Mouse (Mus musculus) retina, adult 2 months (tissue): ENCODE results near the gene Tfb1m.
A peak's percentile ranks its signal among the peaks of the same experiment; 100 is the strongest.

Source experiments
- DNase-seq: peaks from one replicate; pipeline ENCODE4 v3.0.0-alpha.2; 2012; ENCODE audit warnings: low read depth, low spot score

Gene Tfb1m

DNA sequence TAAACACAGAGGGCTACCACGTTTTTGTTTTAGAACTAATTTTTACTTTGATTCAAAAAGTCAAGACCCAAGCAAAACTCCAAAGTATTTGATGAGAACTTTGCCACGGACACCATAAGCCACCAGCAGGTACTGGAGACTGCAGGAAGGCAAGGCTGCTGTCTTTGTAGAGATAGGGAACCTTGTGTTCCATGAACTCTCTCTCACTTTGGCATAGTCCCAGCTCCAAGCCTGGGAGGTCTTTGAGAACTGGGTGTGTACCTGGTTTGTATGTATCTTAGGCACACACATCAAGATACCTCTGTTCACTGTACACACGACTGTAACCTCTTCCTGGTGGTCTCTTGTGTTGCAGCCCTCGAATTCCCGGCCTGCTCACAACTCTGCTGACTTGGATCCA is 43.3 kb downstream of the Tfb1m start:
- no peak for DNase-seq

- DNase-seq, result peak; percentile 3
Observed at GRCm38 (mm10) chr17:3509841-3510240, 47.7 kb downstream of the Tfb1m start.

- DNase-seq, result no peak
Observed at GRCm38 (mm10) chr17:3506508-3506907, 51.1 kb downstream of the Tfb1m start.

- DNase-seq, result no peak
Observed at GRCm38 (mm10) chr17:3505711-3506110, 51.9 kb downstream of the Tfb1m start.

- DNase-seq, result no peak
Observed at GRCm38 (mm10) chr17:3500936-3501335, 56.6 kb downstream of the Tfb1m start.

DNA sequence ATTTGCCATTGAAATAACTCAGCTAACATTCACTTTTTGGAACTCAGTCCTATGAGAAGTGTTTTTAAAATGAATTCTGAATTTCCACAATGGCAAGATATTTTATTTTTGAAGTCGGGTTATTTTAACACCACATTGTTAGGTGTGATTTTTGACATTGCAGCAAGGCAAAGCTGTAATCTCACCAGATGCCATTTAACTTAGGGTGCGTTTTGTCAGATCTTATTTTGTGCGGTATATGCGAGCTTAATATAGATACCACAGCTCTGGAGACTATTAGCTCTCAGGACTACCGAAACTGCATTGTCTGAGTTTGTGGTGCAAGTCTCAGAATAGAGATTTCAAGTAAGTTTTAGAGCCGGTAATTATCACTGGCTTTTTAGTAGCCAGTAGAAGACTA is 57.5 kb downstream of the Tfb1m start:
- no peak for DNase-seq

DNA sequence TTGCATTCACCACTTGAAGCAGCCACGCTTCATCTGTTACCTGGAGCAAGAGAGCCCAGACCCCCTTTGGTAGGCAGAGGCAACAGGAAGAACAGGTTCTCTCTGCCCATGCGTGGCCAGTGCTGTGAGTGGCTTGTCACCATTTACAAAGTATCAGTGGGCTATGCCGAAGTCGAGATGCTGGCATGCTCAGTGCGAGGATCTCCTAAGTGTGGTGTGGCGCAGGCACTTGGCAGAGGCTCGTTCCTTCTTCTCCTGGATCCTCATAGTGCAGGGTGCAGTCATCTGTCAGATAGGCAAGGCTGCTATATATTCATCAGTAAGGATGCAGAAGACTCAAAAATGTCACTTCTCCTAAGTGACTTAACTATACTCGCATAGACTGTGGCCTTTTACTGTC is 58.1 kb downstream of the Tfb1m start:
- no peak for DNase-seq

DNA sequence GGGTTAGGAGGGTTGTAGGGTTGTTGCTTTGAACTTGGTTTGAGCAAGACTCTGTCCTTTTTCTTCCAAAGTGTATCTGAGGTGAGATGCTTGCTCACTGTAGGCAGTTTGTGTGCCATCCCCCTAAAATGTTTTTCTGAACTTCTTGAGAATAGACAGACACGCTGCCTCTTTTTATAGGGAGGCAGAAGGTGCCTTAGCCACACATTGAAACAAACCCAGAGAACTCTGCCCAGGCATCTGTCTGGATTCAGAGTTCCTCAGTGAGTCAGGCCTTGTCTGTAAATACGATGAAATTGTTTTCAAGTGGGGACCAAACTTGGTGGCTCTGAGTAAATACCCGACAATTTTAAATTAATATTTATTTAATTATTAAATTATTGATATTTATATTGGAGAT is 59.0 kb downstream of the Tfb1m start:
- no peak for DNase-seq

DNA sequence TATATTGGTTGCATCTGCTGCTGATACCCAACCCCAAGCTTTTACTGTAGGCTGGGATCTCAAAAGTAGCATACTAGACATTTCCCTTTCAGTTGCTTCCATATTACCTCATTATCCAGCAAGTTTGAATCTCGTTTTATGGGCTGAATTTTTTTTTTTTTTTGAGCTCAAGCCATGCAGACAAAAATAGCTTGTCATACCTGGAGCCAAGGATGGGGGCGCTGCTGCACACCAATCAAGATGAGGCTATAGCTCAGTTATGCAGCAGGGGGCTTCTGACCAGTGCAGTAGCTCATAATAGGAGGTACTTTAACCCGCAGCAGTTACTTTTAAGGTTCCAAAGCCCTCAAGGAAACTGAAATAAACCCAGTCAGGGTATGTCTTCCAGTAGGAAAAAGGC is 59.5 kb downstream of the Tfb1m start:
- DNase-seq, result no peak

- DNase-seq, result no peak
Observed at GRCm38 (mm10) chr17:3496080-3496479, 61.5 kb downstream of the Tfb1m start.

DNA sequence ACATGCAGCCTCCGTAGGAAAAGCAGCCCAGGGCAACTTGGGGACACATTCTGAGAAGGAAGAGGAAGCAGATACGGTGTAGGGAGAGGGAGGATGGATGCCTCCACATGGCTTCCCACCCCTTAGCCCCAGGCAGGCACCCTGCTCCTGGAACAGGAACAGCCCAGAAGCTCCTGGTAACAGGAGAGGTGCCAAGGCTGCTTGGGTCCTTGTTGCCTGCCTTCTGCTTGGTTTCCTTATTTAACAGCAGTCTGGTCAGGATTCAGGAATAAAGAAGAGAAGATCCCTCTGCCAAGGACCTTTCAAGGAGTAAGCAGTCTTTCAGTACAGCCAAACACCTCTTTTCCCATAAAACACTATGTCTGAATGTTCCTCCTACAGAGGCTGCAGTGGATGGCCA is 62.0 kb downstream of the Tfb1m start:
- DNase-seq, result no peak

DNA sequence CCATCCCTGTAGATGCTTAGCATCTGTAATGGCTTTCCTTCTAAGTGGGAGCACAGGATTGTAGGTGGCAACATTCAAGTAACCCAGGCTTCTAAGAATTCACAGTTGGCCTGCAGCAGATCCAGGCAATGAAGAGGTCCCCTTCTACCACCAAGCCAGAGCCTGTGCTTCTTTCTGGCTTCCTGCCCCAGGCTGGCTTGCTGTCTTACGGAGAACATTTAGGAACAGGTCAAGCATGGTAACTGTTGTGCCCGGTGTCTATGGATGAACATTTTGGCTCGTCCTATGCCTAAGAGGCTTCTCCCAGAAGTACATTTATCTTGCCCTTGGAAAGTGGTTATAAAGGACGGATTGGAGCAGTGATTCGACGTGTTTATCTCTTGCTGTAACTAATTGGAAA is 65.9 kb downstream of the Tfb1m start:
- no peak for DNase-seq

GRCm38 (mm10) chr17:3491065-3491464 is 66.5 kb downstream of the Tfb1m start:
- DNase-seq, result no peak

- DNase-seq, result no peak
Observed at GRCm38 (mm10) chr17:3490216-3490895, 67.2 kb downstream of the Tfb1m start.

DNA sequence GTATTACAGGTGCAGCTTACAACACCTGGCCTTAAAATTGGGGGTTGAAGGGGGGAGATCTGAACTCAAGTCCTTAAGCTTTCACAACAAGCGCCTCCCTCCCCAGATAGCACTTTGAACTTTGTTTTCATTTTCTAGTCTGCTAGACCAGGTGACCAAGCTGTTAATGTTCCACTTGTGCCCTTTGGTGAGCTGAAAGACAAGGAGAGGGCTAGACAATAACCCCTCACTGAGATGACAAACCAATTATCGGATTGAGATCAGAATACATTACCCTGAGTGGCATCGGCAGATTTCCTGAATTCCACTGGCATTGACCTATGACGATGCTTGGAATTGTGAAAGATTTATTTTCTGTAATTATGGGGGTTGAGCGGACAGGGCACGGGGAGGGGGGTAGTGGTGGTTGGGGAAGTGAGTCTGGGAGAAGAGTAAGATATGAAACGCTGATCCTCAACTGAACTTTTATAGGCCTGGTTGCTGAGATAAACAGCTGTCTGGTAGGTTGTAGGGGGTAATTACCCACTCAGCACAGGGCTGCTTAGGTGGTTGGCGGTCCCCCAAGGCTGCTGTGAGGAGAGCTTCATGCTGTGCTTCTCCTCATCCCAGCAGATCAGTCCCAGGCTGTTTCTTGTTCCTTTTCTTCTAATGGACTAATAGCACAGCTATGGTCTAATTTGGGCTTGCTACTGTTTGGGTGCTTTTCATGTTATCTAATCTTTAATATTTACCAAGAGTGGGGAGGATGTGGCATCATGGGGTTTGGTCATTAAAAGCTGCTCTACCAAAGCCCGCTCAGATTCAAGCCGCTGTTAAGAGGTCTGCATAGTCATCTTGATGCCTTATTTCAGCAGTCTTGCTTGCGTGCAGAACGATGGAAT is 69.6 kb downstream of the Tfb1m start:
- DNase-seq, result no peak

DNA sequence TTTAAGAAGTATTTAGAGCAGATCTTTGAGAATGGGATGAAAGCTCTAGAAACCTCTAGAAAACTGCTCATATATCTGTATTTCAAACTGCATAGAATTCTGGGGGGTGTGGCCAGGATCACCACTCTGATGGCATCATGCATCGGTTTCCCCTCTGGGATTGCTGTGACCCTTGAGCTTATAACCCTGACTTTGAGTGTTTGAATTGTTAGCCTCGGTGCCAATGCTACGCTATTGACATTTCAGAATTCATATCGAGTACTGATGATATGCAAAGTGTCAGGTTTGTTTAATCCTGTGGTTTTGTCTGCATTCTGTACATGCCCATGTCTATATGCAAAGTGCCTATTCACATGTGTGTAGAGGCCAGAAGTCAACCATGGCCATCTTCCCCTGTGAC is 70.4 kb downstream of the Tfb1m start:
- DNase-seq, result no peak

- DNase-seq, result no peak
Observed at GRCm38 (mm10) chr17:3485851-3486250, 71.7 kb downstream of the Tfb1m start.

- DNase-seq, result no peak
Observed at GRCm38 (mm10) chr17:3483091-3483490, 74.5 kb downstream of the Tfb1m start.

GRCm38 (mm10) chr17:3481576-3482575 is 75.7 kb downstream of the Tfb1m start:
- DNase-seq, result no peak

DNA sequence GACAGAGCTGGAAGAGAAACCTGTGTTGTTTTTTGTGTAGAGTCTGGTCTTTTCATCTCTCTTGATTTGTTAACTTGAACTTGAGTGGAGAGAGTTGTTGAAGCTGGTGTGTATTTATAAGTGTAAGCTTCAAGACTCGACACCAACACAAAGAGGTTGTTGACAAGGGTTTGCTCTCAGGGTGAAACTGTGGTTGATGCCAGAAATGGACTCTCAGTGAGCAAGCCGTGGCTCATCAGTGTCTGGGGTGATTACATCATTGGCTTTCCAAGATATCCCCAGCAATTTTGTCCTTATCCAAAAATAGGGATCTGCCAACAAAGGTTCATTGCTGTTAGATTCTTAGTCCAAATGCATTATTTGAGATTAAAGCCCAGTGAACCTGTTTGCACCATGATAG is 81.0 kb downstream of the Tfb1m start:
- DNase-seq, result no peak

- no peak for DNase-seq
Observed at GRCm38 (mm10) chr17:3472018-3472417, 85.6 kb downstream of the Tfb1m start.
